Mouse (Mus musculus) forebrain, embryonic 14.5 days (tissue): Measurements from ENCODE around the gene Cfap73. TPM values are rescaled to one million over a fixed set of nuclear protein-coding genes. Genes with fewer than 3 reads are reported as not detected.

Experiments used
- ATAC-seq: fragments of 200-750 bp; cut with Nextera tagmentation; 2 replicates; pipeline ENCODE4 v1.8.0; 2017; ENCODE audit warnings: mild to moderate bottlenecking, moderate library complexity
- DNase-seq: peaks from one replicate; pipeline ENCODE4 v3.0.0-alpha.2; 2015; ENCODE audit warnings: low spot score
- H3K27ac ChIP-seq: fragments of 300-500 bp; sonication (generic); 2 replicates; pipeline ENCODE4 v1.5.1; 2014; ENCODE audit warnings: low read depth, mild to moderate bottlenecking, control low read depth, low read length, moderate library complexity
- H3K27me3 ChIP-seq: fragments of 300-500 bp; sonication (generic); replicated peaks from 2 replicates; pipeline ENCODE4 v1.6.1; 2014; ENCODE audit warnings: low read length, control low read depth, mixed read lengths; ENCODE audit not compliant: control insufficient read depth, insufficient read depth
- H3K36me3 ChIP-seq: fragments of 300-500 bp; sonication (generic); 2 replicates; pipeline ENCODE4 v1.6.1; 2014; ENCODE audit warnings: low read length, control low read depth; ENCODE audit not compliant: control insufficient read depth, insufficient read depth
- H3K4me1 ChIP-seq: fragments of 300-500 bp; sonication (generic); 2 replicates; pipeline ENCODE4 v1.6.1; 2014; ENCODE audit warnings: antibody characterized with exemption, low read length, control low read depth; ENCODE audit not compliant: control insufficient read depth, insufficient read depth
- H3K4me2 ChIP-seq: fragments of 300-500 bp; sonication (generic); 2 replicates; pipeline ENCODE4 v1.6.1; 2014; ENCODE audit warnings: mild to moderate bottlenecking, control low read depth, low read length
- H3K4me3 ChIP-seq: fragments of 300-500 bp; sonication (generic); 2 replicates; pipeline ENCODE4 v1.5.1; 2014; ENCODE audit warnings: low read depth, low read length, control low read depth
- H3K9ac ChIP-seq: fragments of 300-500 bp; sonication (generic); 2 replicates; pipeline ENCODE4 v1.6.1; 2014; ENCODE audit warnings: mild to moderate bottlenecking, low read length, control low read depth, moderate library complexity
- H3K9me3 ChIP-seq: fragments of 300-500 bp; sonication (generic); replicated peaks from 2 replicates; pipeline ENCODE4 v1.6.1; 2016; ENCODE audit warnings: low read length, control low read depth, mixed read lengths; ENCODE audit not compliant: control insufficient read depth
- whole genome bisulfite sequencing: fragments of 180-500 bp; shearing (Covaris S2); extraction: QIAGEN DNeasy Blood & Tissue Kit; methylation state at CpG from one replicate; pipeline ENCODE4 v1.1.7; 2014; 5-methylcytosine and 5-hydroxymethylcytosine counted together
- polyA plus RNA-seq: library from polyadenylated mRNA; unstranded; fragments of >200 nt; fragmentation: Nextera tagmentation; extraction: Ambion mirVana; gene quantifications from 2 replicates; pipeline ENCODE4 v1.2.1, GENCODE M21; 2014

Cfap73 gene
- polyA plus RNA-seq, 1 experiment from 2014 or later, result 0.19 TPM

- no peak for DNase-seq
- H3K4me1 ChIP-seq, result peaks cover 18% of the 10 kb centered on the region
- H3K4me3 ChIP-seq, result peak overlapping the region; percentile 77
- no peak overlapping the region for H3K27ac ChIP-seq
- no peak for ATAC-seq
- H3K4me2 ChIP-seq, result peak overlapping the region; percentile 99
- WGBS, result 39% methylated on average over 9 of the region's 9 CpGs
- peaks cover 16% of the 10 kb centered on the region for H3K36me3 ChIP-seq
- no peaks in the 10 kb centered on the region; the same call in 1 of the 2 replicates for H3K9me3 ChIP-seq
- H3K27me3 ChIP-seq, result no peaks in the 10 kb centered on the region
- peak overlapping the region; percentile 84 for H3K9ac ChIP-seq
Observed at GRCm38 (mm10) chr5:120587616-120587926, 46.5 kb downstream of the Cfap73 start.

GRCm38 (mm10) chr5:120586741-120587615 is 47.1 kb downstream of the Cfap73 start:
- Histone ChIP-seq H3K9ac (peak overlapping the region; percentile 84; the same call in 1 of the 2 replicates), H3K4me1 (peaks cover 18% of the 10 kb centered on the region), H3K4me3 (peak overlapping the region; percentile 77), H3K4me2 (peak overlapping the region; percentile 99), H3K27ac (no peak overlapping the region), H3K36me3 (peaks cover 21% of the 10 kb centered on the region), H3K9me3 (no peaks in the 10 kb centered on the region; the same call in 1 of the 2 replicates), H3K27me3 (no peaks in the 10 kb centered on the region)
- ATAC-seq, result no peak
- DNase-seq, result no peak
- 11% methylated on average over 17 of the region's 17 CpGs for WGBS

- WGBS, result 37% methylated on average over 15 of the region's 15 CpGs
- H3K4me1 ChIP-seq, result peaks cover 18% of the 10 kb centered on the region
- no peak overlapping the region for H3K4me2 ChIP-seq
- DNase-seq, result no peak
- H3K9ac ChIP-seq, result no peak overlapping the region
- H3K9me3 ChIP-seq, result no peaks in the 10 kb centered on the region
- H3K4me3 ChIP-seq, result no peak overlapping the region
- H3K36me3 ChIP-seq, result peaks cover 28% of the 10 kb centered on the region
- no peaks in the 10 kb centered on the region for H3K27me3 ChIP-seq
- H3K27ac ChIP-seq, result no peak overlapping the region
- no peak for ATAC-seq
Observed at GRCm38 (mm10) chr5:120584968-120585367, 49.1 kb downstream of the Cfap73 start.

- Histone ChIP-seq H3K36me3 (peaks cover 28% of the 10 kb centered on the region), H3K27me3 (no peaks in the 10 kb centered on the region), H3K9ac (no peak overlapping the region), H3K4me1 (peaks cover 25% of the 10 kb centered on the region), H3K9me3 (no peaks in the 10 kb centered on the region), H3K4me2 (no peak overlapping the region), H3K4me3 (no peak overlapping the region), H3K27ac (no peak overlapping the region)
- ATAC-seq (no peak), DNase-seq (no peak)
- WGBS, result 95% methylated on average over 4 of the region's 4 CpGs
Observed at GRCm38 (mm10) chr5:120583511-120583910, 50.5 kb downstream of the Cfap73 start.

- Histone ChIP-seq H3K9ac (no peak overlapping the region), H3K4me1 (peaks cover 17% of the 10 kb centered on the region), H3K36me3 (peaks cover 28% of the 10 kb centered on the region), H3K27me3 (no peaks in the 10 kb centered on the region), H3K4me3 (no peak overlapping the region), H3K27ac (no peak overlapping the region), H3K9me3 (no peaks in the 10 kb centered on the region), H3K4me2 (no peak overlapping the region)
- DNase-seq (no peak), ATAC-seq (no peak)
- WGBS, result 93% methylated on average over 9 of the region's 9 CpGs
Observed at GRCm38 (mm10) chr5:120582002-120582401, 52.0 kb downstream of the Cfap73 start.

- Histone ChIP-seq H3K4me3 (no peak overlapping the region), H3K27me3 (no peaks in the 10 kb centered on the region), H3K9ac (no peak overlapping the region), H3K4me2 (no peak overlapping the region), H3K9me3 (no peaks in the 10 kb centered on the region), H3K4me1 (peaks cover 13% of the 10 kb centered on the region), H3K27ac (peak overlapping the region; percentile 70), H3K36me3 (peaks cover 28% of the 10 kb centered on the region)
- DNase-seq, result peak; percentile 61
- ATAC-seq, result peak; percentile 54
- 81% methylated on average over 26 of the region's 26 CpGs for whole genome bisulfite sequencing
Observed at GRCm38 (mm10) chr5:120579898-120580626, 54.0 kb downstream of the Cfap73 start.

- no peaks in the 10 kb centered on the region for H3K27me3 ChIP-seq
- peaks cover 28% of the 10 kb centered on the region for H3K36me3 ChIP-seq
- ATAC-seq (peak; percentile 38), DNase-seq (peak; percentile 49)
- H3K4me1 ChIP-seq, result peaks cover 13% of the 10 kb centered on the region
- H3K9ac ChIP-seq, result no peak overlapping the region
- no peaks in the 10 kb centered on the region for H3K9me3 ChIP-seq
- 72% methylated on average over 26 of the region's 26 CpGs for WGBS
- H3K4me2 ChIP-seq, result no peak overlapping the region
- no peak overlapping the region for H3K4me3 ChIP-seq
- H3K27ac ChIP-seq, result peak overlapping the region; percentile 70
Observed at GRCm38 (mm10) chr5:120579211-120579897, 54.7 kb downstream of the Cfap73 start.

- H3K4me2 ChIP-seq, result no peak overlapping the region
- no peaks in the 10 kb centered on the region for H3K27me3 ChIP-seq
- H3K4me3 ChIP-seq, result no peak overlapping the region
- WGBS, result 62% methylated on average over 12 of the region's 12 CpGs
- H3K9me3 ChIP-seq, result no peaks in the 10 kb centered on the region
- no peak overlapping the region for H3K9ac ChIP-seq
- peaks cover 13% of the 10 kb centered on the region for H3K4me1 ChIP-seq
- ATAC-seq (no peak), DNase-seq (no peak)
- peaks cover 20% of the 10 kb centered on the region; the same call in 1 of the 2 replicates for H3K36me3 ChIP-seq
- peak overlapping the region; percentile 18; the same call in 1 of the 2 replicates for H3K27ac ChIP-seq
Observed at GRCm38 (mm10) chr5:120578504-120579081, 55.4 kb downstream of the Cfap73 start.
